Mouse (Mus musculus) hindlimb bud, embryonic 11.5 days (tissue): Measurements from ENCODE around the gene Rwdd2a.
"Not testable (repeated sequence)": the region's sequence is repeated elsewhere in the genome, so short reads cannot be mapped to it uniquely, and the experiment has no call there.

Experiments used
- DNase-seq: peaks from one replicate; pipeline ENCODE4 v3.0.0-alpha.2; 2012; ENCODE audit warnings: low read depth, low spot score; ENCODE audit errors: extremely low spot score

Rwdd2a gene

GRCm38 (mm10) chr9:86587019-86587795 is 15.4 kb downstream of the Rwdd2a start:
- DNase-seq: no peak

DNA sequence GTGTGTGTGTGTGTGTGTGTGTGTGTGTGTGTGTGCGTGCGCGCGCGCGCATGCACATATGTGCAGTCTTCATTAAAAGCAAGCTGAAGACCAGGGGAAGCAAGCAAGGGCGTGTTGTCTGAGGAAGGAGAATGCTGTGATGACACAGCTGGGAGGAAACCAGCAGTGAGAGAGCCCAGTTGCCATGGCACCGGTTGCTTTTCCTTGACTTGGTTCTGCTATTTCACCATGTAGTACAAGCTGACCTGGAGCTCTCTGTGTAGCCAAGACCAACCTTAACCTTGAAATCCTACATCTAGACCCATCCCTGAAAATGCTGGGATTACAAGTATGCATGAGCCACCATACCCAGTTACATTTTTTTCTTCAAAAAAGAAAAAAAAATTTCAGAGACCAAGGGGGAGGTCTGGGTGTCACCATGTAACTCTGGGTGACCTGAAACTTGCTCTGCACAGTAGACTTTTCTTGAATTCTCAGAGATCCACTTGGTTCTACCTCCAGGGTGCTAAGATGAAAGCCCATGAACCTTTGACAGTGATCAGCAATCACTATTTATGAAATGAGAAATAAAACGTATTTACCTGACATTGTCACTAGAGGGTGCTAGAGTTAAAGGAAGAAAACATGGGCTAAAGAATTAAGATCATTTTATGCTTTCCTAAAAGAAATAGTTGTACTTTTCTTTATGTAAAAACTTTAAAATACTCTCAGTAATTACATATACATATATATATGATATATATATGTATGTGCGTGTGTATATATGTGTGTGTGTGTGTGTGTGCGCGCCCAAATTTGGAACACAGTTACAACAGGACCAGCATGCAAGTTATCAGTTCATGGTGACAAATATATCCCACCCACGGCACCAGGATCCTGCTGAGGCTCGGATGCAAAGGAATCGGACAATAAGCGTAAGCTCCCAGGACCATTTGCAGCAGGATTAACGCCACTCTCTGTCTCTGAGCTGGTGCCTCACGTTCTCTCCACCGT is 21.2 kb downstream of the Rwdd2a start:
- no peak for DNase-seq

GRCm38 (mm10) chr9:86594357-86594767 is 22.6 kb downstream of the Rwdd2a start:
- not testable (repeated sequence) for DNase-seq

- not testable (repeated sequence) for DNase-seq
These were observed 25.2 kb downstream of the Rwdd2a start for GRCm38 (mm10) chr9:86596983-86597382.

GRCm38 (mm10) chr9:86599723-86600303 is 28.0 kb downstream of the Rwdd2a start:
- no peak for DNase-seq

- DNase-seq: no peak
These were observed 34.0 kb downstream of the Rwdd2a start for GRCm38 (mm10) chr9:86605776-86606175.

DNA sequence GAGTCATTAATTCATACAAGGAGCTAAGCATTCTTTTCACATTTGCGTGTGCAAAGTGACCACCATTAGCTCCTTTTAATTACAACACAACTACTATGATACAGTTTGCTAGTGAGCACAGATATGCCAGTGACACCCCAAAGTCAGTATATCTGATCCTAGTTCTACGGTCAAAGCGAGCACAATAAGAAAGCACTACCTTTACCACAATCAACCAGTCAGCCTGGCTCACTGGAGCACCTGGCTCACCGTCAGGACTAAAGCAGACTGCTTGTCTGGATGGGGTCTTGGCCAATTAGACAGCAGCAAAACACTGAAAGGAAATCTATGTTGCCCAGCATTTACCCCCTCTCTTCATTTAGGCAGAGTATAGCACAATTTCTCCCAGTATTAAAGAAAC is 40.3 kb downstream of the Rwdd2a start:
- no peak for DNase-seq

GRCm38 (mm10) chr9:86615765-86616164 is 44.0 kb downstream of the Rwdd2a start:
- DNase-seq: no peak

- no peak for DNase-seq
These were observed 46.2 kb downstream of the Rwdd2a start for GRCm38 (mm10) chr9:86617837-86618492.

DNA sequence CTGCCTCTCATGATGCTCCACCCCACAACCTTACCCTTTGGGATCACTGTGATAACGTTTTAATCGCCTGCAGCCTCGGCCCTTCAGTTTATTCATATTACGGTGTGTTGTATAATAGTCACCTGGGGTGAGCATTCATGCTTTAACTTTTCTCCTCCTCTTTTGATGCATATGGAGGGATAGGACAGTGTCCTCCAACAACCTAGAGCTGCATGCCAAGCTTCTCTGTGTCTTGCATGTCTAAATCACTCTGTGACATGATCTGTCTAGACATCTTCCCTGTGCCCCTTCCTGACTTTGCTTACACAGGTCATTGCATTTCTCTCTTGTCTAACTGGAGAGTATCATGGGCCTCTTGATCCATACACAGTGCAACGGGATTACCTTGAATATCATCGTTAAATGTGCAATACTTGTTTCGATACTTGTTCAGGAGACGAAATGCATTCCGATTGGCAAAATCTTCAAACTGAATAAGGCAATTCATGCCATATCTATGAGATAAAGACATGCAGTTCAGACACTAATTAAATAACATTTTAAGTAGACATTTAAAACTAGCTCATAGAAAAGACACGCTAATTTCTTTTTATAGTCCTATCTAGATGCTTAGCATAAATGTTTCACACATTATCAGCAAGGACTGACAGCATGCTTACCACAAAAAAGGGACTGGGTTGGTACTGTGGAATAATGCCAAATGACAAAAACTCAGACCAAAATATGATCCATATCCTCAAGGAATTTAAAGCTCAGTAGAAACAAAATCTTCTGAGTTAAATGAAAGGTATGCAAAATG is 47.7 kb downstream of the Rwdd2a start:
- no peak for DNase-seq

- DNase-seq: no peak
These were observed 50.3 kb downstream of the Rwdd2a start for GRCm38 (mm10) chr9:86622062-86622461.

GRCm38 (mm10) chr9:86624039-86624438 is 52.2 kb downstream of the Rwdd2a start:
- DNase-seq: no peak
